Comparison of ENCODE assay signal across 10 mouse cellular contexts in the genomic region with DNA sequence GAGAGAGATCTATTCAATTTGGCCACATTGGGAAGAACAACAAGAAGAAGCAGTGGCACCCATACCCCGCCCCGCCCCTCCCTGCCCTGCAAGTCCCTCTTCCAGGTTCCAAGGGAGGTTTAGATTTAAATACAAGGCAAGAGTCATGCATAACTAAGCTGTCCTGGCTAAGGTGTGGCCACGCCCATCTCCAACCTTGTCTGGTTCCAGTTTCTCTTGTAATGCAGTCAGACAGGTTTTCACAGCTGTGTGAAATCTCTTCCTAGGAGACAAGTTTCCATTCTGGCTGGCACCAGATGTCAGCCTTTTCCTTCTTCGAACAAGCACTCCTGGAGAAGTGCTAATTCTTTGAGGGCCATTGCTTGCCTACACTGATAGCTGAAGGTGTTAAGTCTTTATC. TPM values are rescaled to one million over a fixed set of nuclear protein-coding genes. Genes with fewer than 3 reads are reported as not detected.
DNase-seq lines count a peak whose midpoint lies in the region; ATAC-seq lines count a peak whose summit lies in the region.
"Had no signal": no experiment of that assay in that cellular context is flagged by ENCODE, and none has a peak within 500 bp of the region (broad histone marks: within the 10 kb centered on the region; RNA-seq: fewer than 3 reads in every experiment).

No protein-coding gene starts in this region.

- H3K27me3 ChIP-seq in intestine, embryonic 14.5 days (replicated peaks; ENCODE audit: control insufficient read depth, insufficient read depth, low read length) = no peaks in the 10 kb centered on the region
- no peaks in the 10 kb centered on the region; the same call in 1 of the 2 replicates for H3K27me3 ChIP-seq in stomach, embryonic 16.5 days (ENCODE audit: control insufficient read depth, insufficient read depth, low read length)
- H3K27me3 ChIP-seq: neural tube, embryonic 15.5 days had no signal

- no peak overlapping the region for H3K4me3 ChIP-seq in intestine, embryonic 14.5 days (ENCODE audit: low read depth, low read length)
- no peak overlapping the region for H3K4me3 ChIP-seq in stomach, embryonic 16.5 days (replicated peaks; ENCODE audit: low read length)
- H3K4me3 ChIP-seq: neural tube, embryonic 15.5 days had no signal

- no peaks in the 10 kb centered on the region for H3K9me3 ChIP-seq in intestine, embryonic 14.5 days (ENCODE audit: control insufficient read depth, low read length)
- H3K9me3 ChIP-seq in stomach, embryonic 16.5 days (replicated peaks; ENCODE audit: control insufficient read depth, low read length) = peaks cover 4% of the 10 kb centered on the region; the same call in 1 of the 2 replicates
- H3K9me3 ChIP-seq: neural tube, embryonic 15.5 days had no signal

- H3K4me1 ChIP-seq in intestine, embryonic 14.5 days (replicated peaks; ENCODE audit: control insufficient read depth, insufficient read depth, low read length) = no peaks in the 10 kb centered on the region
- 0 out of 2 replicates have a peak, but pooled peaks cover 2% of the 10 kb centered on the region for H3K4me1 ChIP-seq in stomach, embryonic 16.5 days (ENCODE audit: control insufficient read depth, insufficient read depth, low read length)

- ATAC-seq in intestine, embryonic 14.5 days (replicated peaks; ENCODE audit: low FRiP score, low TSS enrichment, low read depth) = 0 out of 2 replicates have a peak, but pooled peaks have one; percentile 32
- peak; percentile 82; the same call in 1 of the 2 replicates for ATAC-seq in stomach, embryonic 16.5 days (ENCODE audit: insufficient read depth, low FRiP score)
- ATAC-seq: liver, postnatal 0 days had no signal

- no peak overlapping the region for H3K27ac ChIP-seq in intestine, embryonic 14.5 days (ENCODE audit: low read depth)
- H3K27ac ChIP-seq in stomach, embryonic 16.5 days (ENCODE audit: low read length) = no peak overlapping the region
- H3K27ac ChIP-seq: neural tube, embryonic 15.5 days had no signal

- H3K4me2 ChIP-seq in intestine, embryonic 14.5 days (ENCODE audit: low read length) = no peak overlapping the region
- no peak overlapping the region for H3K4me2 ChIP-seq in stomach, embryonic 16.5 days (ENCODE audit: low read depth, low read length)
- H3K4me2 ChIP-seq: neural tube, embryonic 15.5 days had no signal

- 63% methylated on average over 4 of the region's 4 CpGs for WGBS in intestine, embryonic 14.5 days
- 69% methylated on average over 4 of the region's 4 CpGs for WGBS in stomach, embryonic 16.5 days

- H3K36me3 ChIP-seq in intestine, embryonic 14.5 days (ENCODE audit: control insufficient read depth, insufficient read depth, low read length) = no peaks in the 10 kb centered on the region
- no peaks in the 10 kb centered on the region for H3K36me3 ChIP-seq in stomach, embryonic 16.5 days (ENCODE audit: control insufficient read depth, insufficient read depth, low read length)

- DNase-seq in urinary bladder, postnatal 14 days (ENCODE audit: low spot score) = peak; percentile 74
- DNase-seq in urinary bladder, postnatal 10 days (ENCODE audit: low spot score) = no peak
- DNase-seq in intestine, embryonic 14.5 days (ENCODE audit: low spot score) = peak; percentile 60
- DNase-seq in kidney, postnatal 4 days = peak; percentile 21 to 54
- no peak for DNase-seq in left cerebral cortex, adult 9 months (ENCODE audit: low spot score in 2 of 2)
- DNase-seq in thymus, postnatal 36 days = no peak
- DNase-seq: left cerebral cortex, postnatal 4 days; liver, postnatal 0 days had no signal

- H3K9ac ChIP-seq in intestine, embryonic 14.5 days (ENCODE audit: low read length) = no peak overlapping the region
- no peak overlapping the region for H3K9ac ChIP-seq in stomach, embryonic 16.5 days (ENCODE audit: low read length)
- H3K9ac ChIP-seq: liver, postnatal 0 days; neural tube, embryonic 15.5 days had no signal

RNA-seq across cellular contexts. Expression of gene Gfod1, which starts 11.1 kb away (rescaled TPM):
- 0.18 and 0.47 TPM in 2 replicates for polyA plus RNA-seq in intestine, embryonic 14.5 days (2014; fragmentation: Nextera tagmentation; extraction: Ambion mirVana)
- 0.41 and 0.49 TPM in 2 replicates for polyA plus RNA-seq in stomach, embryonic 16.5 days (2015; fragmentation: Nextera tagmentation; extraction: Ambion mirVana)

Comparison
In these comparisons a context has a peak if more than half of its experiments do, and no peak if none do; other contexts are left out.
1. DNase-seq: peak in urinary bladder, postnatal 14 days (single experiment), intestine, embryonic 14.5 days (single experiment) and kidney, postnatal 4 days (2 of 2); none in urinary bladder, postnatal 10 days (single experiment), left cerebral cortex, adult 9 months (0 of 2) and thymus, postnatal 36 days (0 of 2).